Mouse (Mus musculus): Measurements from ENCODE around the gene Guca2a. TPM values are rescaled to one million over a fixed set of nuclear protein-coding genes. Genes with fewer than 3 reads are reported as not detected.

Gene Guca2a
- polyA plus RNA-seq, 1 experiment = 2.7 TPM

DNA sequence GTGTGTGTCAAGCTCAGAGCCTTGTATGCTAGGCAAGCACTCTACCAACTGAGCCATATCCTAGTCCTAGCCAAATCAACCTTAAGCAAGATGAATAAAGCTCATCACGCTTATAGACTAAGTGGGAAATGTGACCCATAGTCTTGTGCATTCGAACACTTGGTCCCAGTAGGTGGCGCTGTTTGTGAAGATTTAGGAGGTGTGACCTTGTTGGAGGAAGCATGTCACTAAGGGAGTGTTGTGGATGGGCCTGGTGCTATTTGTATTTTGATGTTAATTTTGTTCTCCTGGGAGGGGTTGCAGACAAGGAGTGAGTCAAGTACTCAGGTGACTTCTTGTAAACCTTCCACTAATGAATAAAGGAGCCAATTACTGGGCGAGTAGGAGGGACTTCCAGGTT lies 5.2 kb downstream of the Guca2a start:
- DNase-seq (ENCODE audit: low spot score) = no peak

DNA sequence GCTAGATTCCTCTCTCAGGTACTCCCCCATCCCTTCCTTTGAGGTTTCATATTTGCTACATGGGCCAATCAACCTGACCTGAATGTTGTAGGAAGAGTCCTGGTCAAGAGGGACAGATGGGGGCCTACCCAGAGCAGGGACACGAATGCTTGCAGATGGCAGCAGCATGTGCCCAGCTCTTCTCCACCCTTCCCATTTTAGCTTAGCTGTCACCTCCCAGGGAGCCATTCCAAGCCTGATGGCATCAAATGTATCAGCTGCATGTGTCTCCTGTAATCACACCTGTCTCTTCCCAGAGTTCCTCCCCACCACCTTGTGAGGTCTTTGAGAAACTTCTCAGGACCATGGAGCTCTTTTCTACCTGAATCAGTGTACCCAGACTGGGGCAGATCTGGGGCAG lies 19.5 kb downstream of the Guca2a start:
- DNase-seq (ENCODE audit: low spot score) = no peak

GRCm38 (mm10) chr4:119658246-119658645 lies 20.7 kb downstream of the Guca2a start:
- no peak for DNase-seq (ENCODE audit: low spot score)

GRCm38 (mm10) chr4:119658731-119659130 lies 21.2 kb downstream of the Guca2a start, which contains the start of gene Guca2b:
Gene Guca2b, minus strand, starts transcription at chr4:119658954.
- DNase-seq (ENCODE audit: low spot score) = no peak

GRCm38 (mm10) chr4:119660007-119660406 lies 22.5 kb downstream of the Guca2a start:
- no peak for DNase-seq (ENCODE audit: low spot score)

DNA sequence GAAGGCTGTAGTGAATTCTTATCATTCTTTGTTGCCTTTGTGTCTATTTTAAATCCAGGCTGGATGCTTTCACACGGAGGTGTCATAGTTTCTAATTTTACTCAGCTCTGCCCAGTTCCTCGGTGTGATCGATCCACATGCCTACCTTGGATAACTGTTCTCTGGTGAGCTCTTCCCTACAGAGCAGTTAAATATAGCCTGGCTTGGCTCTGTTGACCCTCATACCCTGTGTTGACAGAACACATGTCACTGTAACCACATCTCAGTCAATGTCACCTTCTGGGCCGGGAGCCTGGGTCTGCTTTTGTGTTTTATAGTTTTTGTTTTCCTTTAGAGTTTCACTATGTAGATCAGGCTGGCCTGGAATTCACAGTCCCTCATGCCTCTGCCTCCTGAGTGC lies 24.6 kb downstream of the Guca2a start:
- DNase-seq (ENCODE audit: low spot score) = no peak

DNA sequence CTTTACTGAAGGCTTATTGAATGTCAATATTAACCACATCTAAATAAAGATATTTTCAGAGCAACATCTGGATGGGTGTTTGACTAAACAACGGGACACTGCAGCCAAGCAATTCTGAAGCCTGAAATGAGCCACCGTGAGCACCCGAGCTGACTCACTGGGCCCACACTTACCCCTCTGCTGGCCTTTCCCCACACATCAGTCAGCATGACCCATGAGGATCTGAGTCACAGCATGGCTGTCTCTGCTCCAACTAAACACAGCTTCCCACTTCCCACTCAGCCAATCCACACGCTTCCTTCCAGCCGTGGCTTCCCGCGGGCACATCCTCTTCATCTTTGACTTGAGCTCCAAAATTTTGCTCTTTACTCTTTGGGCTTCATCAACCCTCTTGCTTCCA lies 25.5 kb downstream of the Guca2a start:
- DNase-seq (ENCODE audit: low spot score) = no peak

- DNase-seq (ENCODE audit: low spot score) = no peak
These were observed 26.0 kb downstream of the Guca2a start for GRCm38 (mm10) chr4:119663409-119664095.

DNA sequence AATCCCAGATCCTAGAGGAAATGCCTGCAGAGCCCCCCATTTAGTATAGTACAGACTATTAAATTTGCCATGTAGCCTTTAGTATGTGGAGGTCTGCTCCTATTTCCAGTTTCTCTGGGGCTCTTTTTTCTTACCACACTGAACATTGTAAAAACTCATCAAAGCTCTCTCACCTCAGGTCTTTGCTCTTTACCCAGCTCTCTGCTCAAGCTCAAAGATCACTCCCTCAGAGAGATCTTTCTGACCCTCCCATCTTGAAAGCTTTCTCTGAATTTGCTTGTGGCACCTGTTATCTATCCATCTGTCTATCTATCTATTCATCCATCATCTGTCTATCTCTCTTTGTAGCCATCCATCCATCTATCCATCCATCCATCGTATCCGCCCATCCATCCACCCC lies 27.7 kb downstream of the Guca2a start:
- DNase-seq (ENCODE audit: low spot score) = no peak

GRCm38 (mm10) chr4:119666116-119666515 lies 28.6 kb downstream of the Guca2a start:
- no peak for DNase-seq (ENCODE audit: low spot score)

DNA sequence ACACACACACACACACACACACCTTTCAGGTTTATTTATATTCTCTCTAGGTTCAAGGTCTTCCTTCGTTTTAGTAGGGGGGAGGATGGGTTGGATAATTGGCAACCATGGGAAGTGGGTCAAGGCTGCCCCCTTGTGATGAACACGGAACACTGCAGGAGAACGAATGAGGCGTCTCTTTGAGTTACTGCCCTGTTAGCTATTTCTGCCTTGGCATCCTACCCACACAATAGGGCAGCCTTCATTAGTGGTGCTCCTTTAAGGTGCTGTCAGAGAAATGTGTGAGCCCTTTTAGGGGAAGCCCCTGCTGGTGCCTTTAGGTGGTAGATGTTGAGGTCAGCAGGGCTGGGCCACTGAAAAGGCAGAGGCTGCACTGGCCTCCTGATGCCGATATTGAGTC lies 29.9 kb downstream of the Guca2a start:
- no peak for DNase-seq (ENCODE audit: low spot score)

GRCm38 (mm10) chr4:119668185-119668584 lies 30.7 kb downstream of the Guca2a start:
- DNase-seq (ENCODE audit: low spot score) = no peak

DNA sequence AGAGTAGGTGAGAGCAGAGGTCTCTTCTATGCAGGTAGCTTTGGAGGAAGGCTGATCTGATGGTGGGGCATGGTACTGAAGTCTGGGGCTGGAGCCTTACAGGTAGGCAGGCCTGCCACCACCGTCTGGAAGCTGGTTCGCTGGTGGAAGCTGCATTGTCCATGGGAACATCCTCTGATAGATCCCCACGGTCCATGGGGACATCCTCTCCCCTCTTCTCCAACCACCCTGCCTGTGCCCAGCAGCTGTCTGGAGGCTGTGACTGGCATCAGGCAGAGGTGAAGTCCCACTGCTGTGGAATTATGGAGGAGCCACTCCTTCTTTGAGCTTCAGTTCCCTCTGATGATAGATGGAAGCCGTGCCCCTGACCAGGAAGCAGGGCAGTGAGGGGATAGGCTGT lies 31.1 kb downstream of the Guca2a start:
- no peak for DNase-seq (ENCODE audit: low spot score)

GRCm38 (mm10) chr4:119669356-119670209 lies 32.1 kb downstream of the Guca2a start:
- no peak for DNase-seq (ENCODE audit: low spot score)

- DNase-seq (ENCODE audit: low spot score) = no peak
These were observed 32.7 kb downstream of the Guca2a start for GRCm38 (mm10) chr4:119670210-119670555.

DNA sequence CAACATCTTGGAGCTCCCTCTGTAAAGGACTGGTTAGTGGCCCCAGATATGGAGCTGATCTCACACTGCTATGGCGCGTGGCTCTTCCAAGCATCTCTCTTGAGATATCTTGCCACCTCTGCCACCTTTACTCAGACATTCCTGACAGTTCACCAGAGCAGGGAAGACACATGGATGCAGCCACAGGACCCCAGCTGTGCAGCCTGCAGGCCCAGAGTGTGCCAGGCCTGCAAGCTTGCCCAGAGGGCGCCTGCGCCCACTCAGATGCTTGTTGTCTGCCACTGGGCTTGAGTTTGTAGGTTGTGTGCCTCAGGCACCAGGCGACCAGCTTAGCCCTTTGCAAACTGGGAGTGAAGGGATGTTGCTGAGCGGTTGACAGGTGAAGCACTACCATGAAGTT lies 33.2 kb downstream of the Guca2a start:
- DNase-seq (ENCODE audit: low spot score) = no peak

GRCm38 (mm10) chr4:119671164-119671563 lies 33.7 kb downstream of the Guca2a start:
- DNase-seq (ENCODE audit: low spot score) = no peak

GRCm38 (mm10) chr4:119672685-119673084 lies 35.2 kb downstream of the Guca2a start:
- no peak for DNase-seq (ENCODE audit: low spot score)

GRCm38 (mm10) chr4:119682596-119682995 lies 45.1 kb downstream of the Guca2a start:
- no peak for DNase-seq (ENCODE audit: low spot score)

- no peak for DNase-seq (ENCODE audit: low spot score)
These were observed 48.2 kb downstream of the Guca2a start for GRCm38 (mm10) chr4:119685746-119686145.

All from urinary bladder, adult 2 months (tissue).